ENCODE assay signal across 16 mouse cellular contexts in the genomic region with DNA sequence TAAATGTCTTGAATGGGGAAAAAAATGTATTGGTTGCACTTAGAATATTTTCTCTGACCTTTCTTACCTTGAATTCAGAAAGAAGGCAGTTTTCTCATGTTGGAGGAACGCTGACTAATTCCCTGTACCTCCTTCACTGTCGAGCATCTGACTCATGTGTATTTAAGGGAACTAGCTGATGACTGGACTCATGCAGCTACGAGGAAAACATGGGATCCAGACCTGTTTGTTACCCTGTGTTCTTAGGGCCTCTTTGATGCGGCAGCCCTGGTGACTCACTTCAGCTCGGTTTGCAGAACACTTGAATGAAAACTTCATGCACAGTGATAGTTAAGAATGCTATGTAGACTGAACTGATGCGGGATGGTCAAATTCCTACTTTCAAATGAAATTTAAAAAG.
DNase-seq lines count a peak whose midpoint lies in the region; ATAC-seq and TF ChIP-seq lines count a peak whose summit lies in the region.
"Had no signal": no experiment of that assay in that cellular context is flagged by ENCODE, and none has a peak within 500 bp of the region (broad histone marks: within the 10 kb centered on the region; RNA-seq: fewer than 3 reads in every experiment).

No protein-coding gene starts in this region.

- no peak overlapping the region for H3K4me3 ChIP-seq in kidney, postnatal 0 days (replicated peaks; ENCODE audit: low read depth, low read length)
- H3K4me3 ChIP-seq in liver, embryonic 11.5 days (ENCODE audit: low read depth, low read length), result no peak overlapping the region
- H3K4me3 ChIP-seq: embryonic facial prominence, embryonic 15.5 days; hindbrain, embryonic 12.5 days; kidney, embryonic 15.5 days; left cerebral cortex, adult 2 months; limb, embryonic 15.5 days; neural tube, embryonic 12.5 days had no signal

- no peaks in the 10 kb centered on the region for H3K9me3 ChIP-seq in kidney, postnatal 0 days (replicated peaks; ENCODE audit: low read length)
- no peaks in the 10 kb centered on the region for H3K9me3 ChIP-seq in liver, embryonic 11.5 days (ENCODE audit: control insufficient read depth, low read length)
- H3K9me3 ChIP-seq: embryonic facial prominence, embryonic 15.5 days; hindbrain, embryonic 12.5 days; kidney, embryonic 15.5 days; limb, embryonic 15.5 days had no signal

- CTCF ChIA-PET in Patski (lab: Charles Lee), result interaction anchor here (1.0 to 1.4 kb wide), 6 partner anchors 20 to 63 kb away, joined by 3 to 5 read pairs (median 3); no protein-coding TSS in a partner anchor

- peak; percentile 78 to 83 for DNase-seq in adrenal gland, adult (ENCODE audit: inconsistent age in 2 of 2, low spot score in 1 of 2)
- no peak for DNase-seq in adrenal gland, postnatal 10 days
- no peak for DNase-seq in kidney, postnatal 0 days (ENCODE audit: low spot score)
- DNase-seq in kidney, adult 8-10 months, result no peak
- peak; percentile 95 for DNase-seq in Patski (ENCODE audit: low read depth, low spot score)
- peak; percentile 66 for DNase-seq in lung, postnatal 25 days (ENCODE audit: low spot score)
- DNase-seq in liver, embryonic 11.5 days (ENCODE audit: low spot score), result no peak
- DNase-seq in layer of hippocampus, adult 18-20 months (ENCODE audit: low spot score in 2 of 2), result no peak
- DNase-seq: cerebellum, postnatal 36 days had no signal

- H3K4me2 ChIP-seq in kidney, postnatal 0 days (ENCODE audit: low read length), result no peak overlapping the region
- H3K4me2 ChIP-seq in liver, embryonic 11.5 days, result no peak overlapping the region
- H3K4me2 ChIP-seq: embryonic facial prominence, embryonic 15.5 days; hindbrain, embryonic 12.5 days; kidney, embryonic 15.5 days; limb, embryonic 15.5 days; midbrain, embryonic 11.5 days; neural tube, embryonic 12.5 days had no signal

- H3K27me3 ChIP-seq in kidney, postnatal 0 days (ENCODE audit: insufficient read depth, low read length), result no peaks in the 10 kb centered on the region
- H3K27me3 ChIP-seq in Patski, result no peaks in the 10 kb centered on the region
- H3K27me3 ChIP-seq in liver, embryonic 11.5 days (replicated peaks; ENCODE audit: control insufficient read depth, insufficient read depth, low read length), result no peaks in the 10 kb centered on the region
- H3K27me3 ChIP-seq: embryonic facial prominence, embryonic 15.5 days; hindbrain, embryonic 12.5 days; kidney, embryonic 15.5 days; limb, embryonic 15.5 days; neural tube, embryonic 12.5 days had no signal

- peaks cover 18% of the 10 kb centered on the region; the same call in 1 of the 2 replicates for H3K4me1 ChIP-seq in kidney, postnatal 0 days (replicated peaks; ENCODE audit: insufficient read depth, low read length)
- no peaks in the 10 kb centered on the region for H3K4me1 ChIP-seq in liver, embryonic 11.5 days (replicated peaks; ENCODE audit: control insufficient read depth, insufficient read depth, low read length)
- H3K4me1 ChIP-seq: neural tube, embryonic 12.5 days had no signal

- no peak for ATAC-seq in kidney, postnatal 0 days (replicated peaks; ENCODE audit: low FRiP score, low read depth)
- peak; percentile 98 for ATAC-seq in Patski
- no peak for ATAC-seq in liver, embryonic 11.5 days (replicated peaks; ENCODE audit: low FRiP score)

- no peaks in the 10 kb centered on the region for H3K36me3 ChIP-seq in kidney, postnatal 0 days (ENCODE audit: insufficient read depth, low read length)
- no peaks in the 10 kb centered on the region for H3K36me3 ChIP-seq in liver, embryonic 11.5 days (ENCODE audit: control insufficient read depth, insufficient read depth, low read length)
- H3K36me3 ChIP-seq: embryonic facial prominence, embryonic 15.5 days; hindbrain, embryonic 12.5 days; kidney, embryonic 15.5 days; limb, embryonic 15.5 days; neural tube, embryonic 12.5 days had no signal

- 71% methylated on average over 6 of the region's 6 CpGs for WGBS in kidney, postnatal 0 days
- WGBS in liver, embryonic 11.5 days, result 69% methylated on average over 6 of the region's 6 CpGs

- in situ Hi-C loops in Patski (cut with MboI; ENCODE audit: low pct_unique_long_range_greater_than_20kb), result no loop called here

- no peak overlapping the region for H3K9ac ChIP-seq in kidney, postnatal 0 days (ENCODE audit: low read depth, low read length)
- H3K9ac ChIP-seq in liver, embryonic 11.5 days (ENCODE audit: low read depth, low read length), result no peak overlapping the region
- H3K9ac ChIP-seq: embryonic facial prominence, embryonic 15.5 days; hindbrain, embryonic 12.5 days; kidney, embryonic 15.5 days; limb, embryonic 15.5 days; neural tube, embryonic 12.5 days had no signal

- POLR2A ChIA-PET in Patski (lab: Charles Lee), result interaction anchor here (0.6 to 1.4 kb wide), 3 partner anchors 31 to 164 kb away, joined by 3 to 5 read pairs (median 3); no protein-coding TSS in a partner anchor

- TF ChIP-seq CTCF in kidney, postnatal 0 days (IDR thresholded peaks at IDR 0.05; ENCODE audit: low read depth), result no peak
- TF ChIP-seq CTCF in Patski (IDR thresholded peaks at IDR 0.05), result no peak

- peak overlapping the region; percentile 76; the same call in 1 of the 2 replicates for H3K27ac ChIP-seq in kidney, postnatal 0 days
- H3K27ac ChIP-seq in liver, embryonic 11.5 days (ENCODE audit: low read depth, low read length), result no peak overlapping the region
- H3K27ac ChIP-seq: embryonic facial prominence, embryonic 15.5 days; hindbrain, embryonic 12.5 days; left cerebral cortex, adult 2 months; limb, embryonic 15.5 days; neural tube, embryonic 12.5 days had no signal

Comparison
In these comparisons a context has a peak if more than half of its experiments do, and no peak if none do; other contexts are left out.
1. DNase-seq: peak in adrenal gland, adult (2 of 2), Patski (single experiment) and lung, postnatal 25 days (single experiment); none in adrenal gland, postnatal 10 days (single experiment), kidney, postnatal 0 days (single experiment), kidney, adult 8-10 months (0 of 2), liver, embryonic 11.5 days (single experiment) and layer of hippocampus, adult 18-20 months (0 of 2).